Mouse (Mus musculus) E14TG2a.4 (cell line): ENCODE measurements around the gene Sergef.

ENCODE experiments used
- H3K27me3 ChIP-seq: 2 replicates; pipeline ENCODE4 v1.6.1; 2014; ENCODE audit warnings: low read length, control low read depth; ENCODE audit not compliant: insufficient read depth
- H3K36me3 ChIP-seq: 2 replicates; pipeline ENCODE4 v1.6.1; 2014; ENCODE audit warnings: low read length, control low read depth; ENCODE audit not compliant: insufficient read depth
- H3K4me1 ChIP-seq: replicated peaks from 2 replicates; pipeline ENCODE4 v1.6.1; 2014; ENCODE audit warnings: low read depth, low read length, control low read depth
- H3K4me3 ChIP-seq: replicated peaks from 2 replicates; pipeline ENCODE4 v1.5.1; 2014; ENCODE audit warnings: mild to moderate bottlenecking, low read length
- H3K9me3 ChIP-seq: 2 replicates; pipeline ENCODE4 v1.6.1; 2014; ENCODE audit warnings: low read length, control low read depth
- CTCF ChIP-seq: conservative IDR thresholded peaks from 2 replicates; pipeline ENCODE4 v1.5.1; 2014; ENCODE audit warnings: low read length
- NANOG ChIP-seq: IDR thresholded peaks from 2 replicates; pipeline ENCODE4 v1.6.1; 2014; ENCODE audit warnings: borderline replicate concordance, low read length, mixed read lengths
- POU5F1 ChIP-seq: IDR thresholded peaks from 2 replicates; pipeline ENCODE4 v1.6.1; 2014; ENCODE audit warnings: low read length, borderline replicate concordance

Gene Sergef

DNA sequence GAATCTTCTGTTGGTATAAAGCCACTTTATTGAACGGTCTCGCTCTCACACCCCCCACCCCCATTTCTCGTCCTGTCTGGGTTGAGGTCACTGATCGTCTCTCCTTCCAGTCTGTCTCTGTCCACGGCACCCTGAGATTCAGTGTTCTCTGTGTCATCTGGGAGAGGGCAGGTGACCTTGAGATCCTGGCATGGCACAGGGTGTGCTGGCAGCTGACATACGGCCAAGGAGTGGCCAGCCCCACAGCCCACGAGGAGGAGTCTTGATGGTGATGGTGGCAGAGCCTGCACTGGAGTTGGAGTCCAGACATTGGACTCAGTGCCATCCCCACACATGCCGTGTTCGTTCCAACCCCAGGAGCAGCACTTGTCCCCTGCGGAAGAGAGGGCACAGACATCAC lies 196.4 kb downstream of the Sergef start:
- no peaks in the 10 kb centered on the region for H3K4me1 ChIP-seq
- H3K27me3 ChIP-seq = no peaks in the 10 kb centered on the region
- H3K9me3 ChIP-seq = no peaks in the 10 kb centered on the region
- no peak overlapping the region for H3K4me3 ChIP-seq
- no peak for TF ChIP-seq CTCF
- no peak for TF ChIP-seq NANOG
- no peak for TF ChIP-seq POU5F1
- H3K36me3 ChIP-seq = no peaks in the 10 kb centered on the region

DNA sequence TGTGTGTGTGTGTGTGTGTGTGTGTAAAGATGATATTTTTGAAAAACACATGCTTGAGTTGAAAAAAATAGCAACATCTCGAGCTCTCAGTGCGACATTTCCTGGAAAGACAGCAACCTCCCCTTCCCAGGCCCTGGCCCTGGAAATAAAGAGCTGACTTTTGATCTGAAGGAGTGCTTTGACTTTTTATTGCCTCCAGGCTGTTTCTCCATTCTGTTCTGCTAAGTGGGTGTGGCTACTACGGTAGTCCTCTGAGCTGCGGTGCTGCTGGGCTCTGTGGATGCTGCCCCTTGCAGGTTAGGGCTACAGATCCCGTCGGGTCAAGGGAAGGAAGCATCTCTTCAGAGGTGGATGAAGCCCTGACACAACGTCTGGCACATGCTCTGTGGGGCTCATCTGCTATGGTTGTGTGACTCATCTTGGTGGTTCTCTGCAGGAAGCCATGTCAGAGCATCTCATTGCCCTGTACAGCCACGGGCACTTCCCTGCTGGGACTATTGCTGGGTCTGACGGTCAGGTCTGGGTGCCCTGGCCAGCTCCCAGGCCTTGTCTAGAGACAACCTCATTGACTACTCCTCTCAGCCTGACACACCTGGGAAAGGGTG lies 201.0 kb downstream of the Sergef start:
- peaks cover 10% of the 10 kb centered on the region for H3K27me3 ChIP-seq
- TF ChIP-seq NANOG (no peak), POU5F1 (no peak), CTCF (no peak)
- no peak overlapping the region for H3K4me3 ChIP-seq
- H3K4me1 ChIP-seq = no peaks in the 10 kb centered on the region
- H3K9me3 ChIP-seq = no peaks in the 10 kb centered on the region
- no peaks in the 10 kb centered on the region for H3K36me3 ChIP-seq

DNA sequence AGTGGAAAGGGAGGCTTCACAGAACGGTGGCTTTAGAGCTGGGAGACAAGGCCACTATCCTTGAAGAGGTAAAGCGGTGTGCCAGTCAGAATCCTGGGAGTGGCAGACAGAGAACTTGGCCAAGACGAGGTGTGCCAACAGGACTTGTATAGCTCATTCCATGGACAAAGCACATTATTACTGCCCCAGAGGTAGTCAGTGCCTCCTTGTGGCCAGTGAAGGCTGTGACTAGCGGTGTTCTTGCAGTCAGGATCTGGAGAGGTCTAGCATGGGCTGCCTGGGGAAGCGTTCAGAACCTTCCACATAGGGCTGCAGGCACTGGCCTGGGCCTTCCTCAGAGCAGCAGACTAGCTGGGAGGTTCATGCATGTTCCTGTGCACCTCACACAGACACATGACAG lies 203.8 kb downstream of the Sergef start:
- no peaks in the 10 kb centered on the region for H3K4me1 ChIP-seq
- TF ChIP-seq CTCF = peak; percentile 17
- no peak for TF ChIP-seq NANOG
- peaks cover 30% of the 10 kb centered on the region for H3K27me3 ChIP-seq
- H3K9me3 ChIP-seq = no peaks in the 10 kb centered on the region
- no peaks in the 10 kb centered on the region for H3K36me3 ChIP-seq
- H3K4me3 ChIP-seq = no peak overlapping the region

DNA sequence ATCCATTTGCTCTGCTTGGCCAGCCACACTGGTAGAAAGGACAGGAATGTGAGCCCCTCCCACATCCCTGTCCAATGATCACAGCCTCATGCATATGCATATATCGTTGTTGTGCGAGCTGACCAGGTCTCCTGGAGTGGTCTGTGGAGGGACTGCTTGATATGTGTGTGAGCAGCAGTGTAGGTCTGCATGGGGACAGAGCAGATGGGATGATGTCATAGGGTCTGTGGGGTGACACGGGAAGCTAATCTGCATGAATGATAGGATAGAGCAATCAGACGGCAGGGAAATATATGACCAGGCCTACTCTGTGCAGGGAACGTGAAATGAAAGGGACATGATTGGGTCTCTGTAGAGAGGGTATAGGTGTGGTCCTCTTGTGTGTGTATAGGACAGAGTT lies 205.7 kb downstream of the Sergef start:
- no peak overlapping the region for H3K4me3 ChIP-seq
- peaks cover 38% of the 10 kb centered on the region for H3K27me3 ChIP-seq
- H3K9me3 ChIP-seq = no peaks in the 10 kb centered on the region
- TF ChIP-seq CTCF (no peak), POU5F1 (peak; percentile 63; the same call in 1 of the 2 replicates)
- H3K4me1 ChIP-seq = no peaks in the 10 kb centered on the region
- H3K36me3 ChIP-seq = no peaks in the 10 kb centered on the region

DNA sequence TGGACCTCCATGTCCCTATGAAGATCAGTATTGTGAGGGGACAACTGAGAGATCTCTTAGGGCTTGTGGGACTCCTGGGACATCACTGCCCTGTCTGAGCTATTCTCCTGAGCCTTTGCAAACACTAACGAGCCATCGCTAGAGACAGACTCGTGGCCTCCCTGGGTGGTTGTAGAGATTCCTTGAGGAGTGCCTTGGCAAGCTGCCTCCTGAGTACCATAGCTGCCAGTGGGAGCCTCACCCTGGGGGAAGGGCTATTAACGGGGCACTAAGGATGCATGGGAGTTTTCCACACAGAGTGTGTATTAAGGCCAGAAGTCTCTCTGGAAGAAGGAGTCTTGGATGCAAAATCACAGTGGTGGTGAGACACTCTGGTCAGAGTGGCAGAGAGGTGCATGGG lies 214.6 kb downstream of the Sergef start:
- H3K4me1 ChIP-seq = peaks cover 7% of the 10 kb centered on the region; the same call in 1 of the 2 replicates
- no peaks in the 10 kb centered on the region for H3K36me3 ChIP-seq
- H3K4me3 ChIP-seq = no peak overlapping the region
- no peaks in the 10 kb centered on the region for H3K9me3 ChIP-seq
- TF ChIP-seq CTCF (no peak), NANOG (no peak), POU5F1 (no peak)
- H3K27me3 ChIP-seq = peaks cover 52% of the 10 kb centered on the region

DNA sequence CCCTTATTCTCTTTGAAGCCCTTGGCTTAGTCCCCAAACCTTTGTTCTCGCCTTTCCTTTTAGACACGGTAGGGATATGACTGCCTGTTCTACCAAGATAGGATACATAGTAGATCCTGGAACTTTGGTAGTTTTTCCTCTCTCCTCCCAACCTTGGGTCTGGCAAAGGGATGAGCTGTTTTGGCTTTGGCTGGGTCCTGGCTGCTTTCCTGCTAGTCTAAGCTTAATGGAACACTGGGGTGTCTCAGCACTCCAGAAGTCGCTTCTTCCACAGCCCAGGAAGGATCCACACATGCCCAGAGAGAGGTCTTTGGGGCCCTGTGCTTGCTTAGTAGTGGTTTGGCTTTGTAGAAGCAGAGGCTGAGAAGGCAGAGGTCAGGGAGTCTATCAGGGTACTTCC lies 215.7 kb downstream of the Sergef start:
- H3K36me3 ChIP-seq = no peaks in the 10 kb centered on the region
- H3K4me1 ChIP-seq = peaks cover 7% of the 10 kb centered on the region; the same call in 1 of the 2 replicates
- no peak for TF ChIP-seq CTCF
- no peak overlapping the region for H3K4me3 ChIP-seq
- H3K9me3 ChIP-seq = no peaks in the 10 kb centered on the region
- H3K27me3 ChIP-seq = peaks cover 50% of the 10 kb centered on the region

DNA sequence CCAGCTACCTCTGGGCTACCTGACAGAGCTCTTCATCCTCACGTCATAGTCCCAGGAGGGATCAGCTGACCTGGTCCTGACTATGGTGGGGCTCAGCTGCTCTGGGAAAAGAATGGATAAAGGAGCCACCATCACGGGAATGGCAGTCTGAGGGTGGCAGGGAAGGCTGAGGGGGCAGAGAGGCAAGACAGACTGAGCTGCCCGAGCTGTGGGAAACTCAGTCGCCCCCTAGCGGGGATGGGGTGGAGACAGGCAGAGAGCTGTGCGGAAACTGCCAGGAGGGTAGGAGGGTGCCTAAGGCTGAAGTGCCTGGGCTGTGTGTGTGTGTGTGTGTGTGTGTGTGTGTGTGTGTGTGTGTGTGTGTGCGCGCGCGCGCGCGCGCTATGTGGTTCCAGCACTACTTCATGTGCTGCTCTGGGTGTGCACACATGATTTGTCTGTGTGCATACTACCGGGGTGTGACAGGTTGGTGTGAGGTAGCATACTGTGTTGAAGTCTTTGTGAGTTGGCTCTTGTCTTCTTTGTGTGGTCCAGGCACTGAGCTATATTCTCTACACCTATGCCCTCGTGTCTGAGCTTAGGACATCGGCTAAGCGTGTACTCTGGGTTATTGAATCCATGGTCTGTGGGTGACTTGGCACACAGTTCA lies 216.7 kb downstream of the Sergef start:
- no peak for TF ChIP-seq NANOG
- TF ChIP-seq CTCF = peak; percentile 54
- H3K9me3 ChIP-seq = no peaks in the 10 kb centered on the region
- H3K27me3 ChIP-seq = peaks cover 45% of the 10 kb centered on the region
- H3K4me3 ChIP-seq = no peak overlapping the region
- no peaks in the 10 kb centered on the region for H3K36me3 ChIP-seq
- peaks cover 7% of the 10 kb centered on the region; the same call in 1 of the 2 replicates for H3K4me1 ChIP-seq

DNA sequence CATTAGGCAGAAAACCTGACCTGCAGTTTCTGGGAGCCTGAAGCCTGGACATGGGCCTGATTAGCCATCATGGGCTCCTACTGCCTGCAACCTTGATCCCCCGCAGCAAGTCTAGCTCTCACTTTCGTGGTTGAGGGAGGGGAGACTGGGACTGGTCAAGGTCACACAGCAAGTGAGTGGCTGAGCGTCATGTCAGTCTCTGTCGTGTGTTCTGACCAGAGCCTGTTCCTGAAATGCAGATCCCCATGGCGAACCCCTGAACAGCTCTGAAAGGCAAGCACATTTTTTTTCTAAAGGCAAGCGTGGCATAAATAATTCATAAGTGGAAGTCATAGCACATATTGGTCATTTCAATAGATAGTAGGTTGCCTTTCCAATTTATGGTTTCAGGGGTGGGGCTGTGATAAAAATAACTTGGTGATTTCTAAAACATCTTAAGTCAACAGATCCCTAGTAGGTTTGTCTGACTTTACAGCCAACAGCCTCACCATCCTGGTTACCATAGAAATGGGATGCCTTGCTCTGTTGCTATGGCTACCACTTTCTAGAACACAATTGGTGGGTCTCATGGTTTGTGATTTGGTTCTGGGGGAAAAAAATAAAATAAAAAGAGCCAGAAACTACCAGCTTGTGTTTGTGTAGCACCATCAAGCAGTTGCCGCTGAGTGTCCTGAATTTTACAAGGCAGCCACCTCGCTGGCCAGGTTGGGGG lies 217.4 kb downstream of the Sergef start:
- Histone ChIP-seq H3K9me3 (no peaks in the 10 kb centered on the region), H3K4me1 (peaks cover under 1% of the 10 kb centered on the region; the same call in 1 of the 2 replicates), H3K36me3 (no peaks in the 10 kb centered on the region), H3K4me3 (no peak overlapping the region), H3K27me3 (peaks cover 39% of the 10 kb centered on the region)
- TF ChIP-seq CTCF (no peak), NANOG (no peak), POU5F1 (no peak)

DNA sequence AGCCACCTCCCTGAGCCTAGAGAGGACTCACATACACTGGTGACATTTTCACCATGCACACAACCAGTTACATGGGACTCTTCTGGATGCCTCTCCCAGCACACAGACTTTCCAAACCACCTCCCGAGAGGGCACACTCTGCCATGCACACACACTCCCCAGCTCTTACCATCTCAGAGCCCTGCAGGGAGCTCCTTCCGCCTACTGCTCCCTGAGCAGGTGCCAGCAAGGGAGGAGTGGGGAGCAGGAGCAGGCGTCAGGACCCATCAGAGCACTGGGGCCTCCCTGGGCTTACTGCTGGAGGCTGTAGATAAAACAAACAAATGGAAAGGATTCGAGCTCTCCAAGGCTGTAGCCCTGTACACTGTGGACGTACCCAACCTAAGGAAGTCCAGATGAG lies 218.1 kb downstream of the Sergef start:
- no peaks in the 10 kb centered on the region for H3K9me3 ChIP-seq
- no peaks in the 10 kb centered on the region for H3K4me1 ChIP-seq
- H3K36me3 ChIP-seq = no peaks in the 10 kb centered on the region
- H3K4me3 ChIP-seq = no peak overlapping the region
- no peak for TF ChIP-seq CTCF
- TF ChIP-seq NANOG = no peak
- no peak for TF ChIP-seq POU5F1
- H3K27me3 ChIP-seq = peaks cover 33% of the 10 kb centered on the region
